8 mouse cellular contexts compared by ENCODE assay signal in genomic region chr12:99952928-99953327, GRCm38 (mm10). TPM values are rescaled to one million over a fixed set of nuclear protein-coding genes. Genes with fewer than 3 reads are reported as not detected.
DNase-seq lines count a peak whose midpoint lies in the region; ATAC-seq and TF ChIP-seq lines count a peak whose summit lies in the region.

No protein-coding gene starts in this region.

- no peaks in the 10 kb centered on the region for H3K27me3 ChIP-seq in heart, embryonic 10.5 days (ENCODE audit: insufficient read depth, poor library complexity, severe bottlenecking)
- H3K27me3 ChIP-seq in E14TG2a.4 (ENCODE audit: insufficient read depth, low read length), result no peaks in the 10 kb centered on the region
- no peaks in the 10 kb centered on the region for H3K27me3 ChIP-seq in midbrain, postnatal 0 days (ENCODE audit: insufficient read depth, low read length)

- H3K36me3 ChIP-seq in heart, embryonic 10.5 days, result peaks cover 10% of the 10 kb centered on the region; the same call in 1 of the 2 replicates
- peaks cover 31% of the 10 kb centered on the region for H3K36me3 ChIP-seq in E14TG2a.4 (ENCODE audit: insufficient read depth, low read length)
- H3K36me3 ChIP-seq in midbrain, postnatal 0 days (ENCODE audit: insufficient read depth, low read length), result peaks cover 11% of the 10 kb centered on the region; the same call in 1 of the 2 replicates

- peak; percentile 40 for TF ChIP-seq CTCF in E14TG2a.4 (conservative IDR thresholded peaks at IDR 0.05; ENCODE audit: low read length)
- peak; percentile 69 for TF ChIP-seq CTCF in midbrain, postnatal 0 days (IDR thresholded peaks at IDR 0.05)

- no peaks in the 10 kb centered on the region for H3K9me3 ChIP-seq in heart, embryonic 10.5 days
- H3K9me3 ChIP-seq in E14TG2a.4 (ENCODE audit: low read length), result no peaks in the 10 kb centered on the region
- H3K9me3 ChIP-seq in midbrain, postnatal 0 days (ENCODE audit: low read length), result no peaks in the 10 kb centered on the region

- no peak overlapping the region for H3K27ac ChIP-seq in heart, embryonic 10.5 days
- no peak overlapping the region for H3K27ac ChIP-seq in midbrain, postnatal 0 days (ENCODE audit: low read depth, low read length)

- peak; percentile 39 to 65 for DNase-seq in heart, postnatal 36 days
- no peak for DNase-seq in heart, embryonic 10.5 days (ENCODE audit: low spot score)
- DNase-seq in cerebellum, adult 11-12 months, result peak; percentile 35
- peak; percentile 39 to 62 for DNase-seq in gastrocnemius, adult 8-10 months (ENCODE audit: low spot score in 2 of 2)
- DNase-seq in left cerebral cortex, adult 11 months (ENCODE audit: low spot score), result peak; percentile 43
- DNase-seq in midbrain, postnatal 0 days (ENCODE audit: low spot score), result peak; percentile 62
- DNase-seq in urinary bladder, postnatal 14 days (ENCODE audit: low spot score), result peak; percentile 54

- peaks cover 8% of the 10 kb centered on the region for H3K4me1 ChIP-seq in heart, embryonic 10.5 days
- H3K4me1 ChIP-seq in E14TG2a.4 (replicated peaks; ENCODE audit: low read depth, low read length), result no peaks in the 10 kb centered on the region
- no peaks in the 10 kb centered on the region for H3K4me1 ChIP-seq in midbrain, postnatal 0 days (ENCODE audit: insufficient read depth, low read length)

- H3K4me2 ChIP-seq in midbrain, postnatal 0 days (ENCODE audit: low read depth, low read length, poor library complexity, severe bottlenecking), result no peak overlapping the region

- no peak overlapping the region for H3K9ac ChIP-seq in midbrain, postnatal 0 days (replicated peaks; ENCODE audit: low read length, poor library complexity, severe bottlenecking)

- intact Hi-C loops in heart, postnatal 36 days (cut with DNase I), result loop anchor here (2.0 kb wide), 1 partner anchor 154 kb away; no protein-coding TSS in a partner anchor

- no peak overlapping the region for H3K4me3 ChIP-seq in heart, embryonic 10.5 days
- no peak overlapping the region for H3K4me3 ChIP-seq in E14TG2a.4 (replicated peaks; ENCODE audit: low read length)
- no peak overlapping the region for H3K4me3 ChIP-seq in midbrain, postnatal 0 days (ENCODE audit: low read depth, low read length)

- peak; percentile 34; the same call in 1 of the 2 replicates for ATAC-seq in midbrain, postnatal 0 days (ENCODE audit: low FRiP score)

- WGBS in heart, embryonic 10.5 days, result 59% methylated on average over 7 of the region's 7 CpGs
- WGBS in midbrain, postnatal 0 days, result 55% methylated on average over 7 of the region's 7 CpGs

RNA-seq across cellular contexts. Expression of gene Kcnk13, which starts 11.4 kb away (rescaled TPM):
- total RNA-seq in heart, postnatal 36 days (2021), result under 1 TPM; 0.36 to 0.38 TPM
- 0.05 and 0.23 TPM in 2 replicates for polyA plus RNA-seq in heart, embryonic 10.5 days (2016; fragmentation: Nextera tagmentation; extraction: Ambion mirVana)
- total RNA-seq in gastrocnemius, adult 8-10 months (2022), result under 1 TPM in 3 of 4 experiments, not detected in 1; 0.10 to 0.20 (median 0.12) TPM
- 1.5 and 1.9 TPM in 2 replicates for total RNA-seq in midbrain, postnatal 0 days (2014; rRNA removed)
- 1.3 and 1.4 TPM in 2 replicates for polyA plus RNA-seq in midbrain, postnatal 0 days (2015; fragmentation: Nextera tagmentation; extraction: Ambion mirVana)
